Mouse (Mus musculus) mouse embryonic stem cell (cell line): Measurements from ENCODE around the gene Rock2.

Experiments
- in situ Hi-C, 2 experiments: fragments of 300-500 bp; cut with MboI; formaldehyde crosslinking; loops; 1 replicate in 1 of 2; 3 replicates in 1 of 2; pipeline ENCODE4 v1.14.3; 2019 to 2020; ENCODE audit warnings: low sequenced_read_pairs in 2 of 2, low pct_unique_long_range_greater_than_20kb in 1 of 2, mixed read lengths in 1 of 2; ENCODE audit not compliant: unreplicated experiment in 1 of 2

Rock2 gene

DNA sequence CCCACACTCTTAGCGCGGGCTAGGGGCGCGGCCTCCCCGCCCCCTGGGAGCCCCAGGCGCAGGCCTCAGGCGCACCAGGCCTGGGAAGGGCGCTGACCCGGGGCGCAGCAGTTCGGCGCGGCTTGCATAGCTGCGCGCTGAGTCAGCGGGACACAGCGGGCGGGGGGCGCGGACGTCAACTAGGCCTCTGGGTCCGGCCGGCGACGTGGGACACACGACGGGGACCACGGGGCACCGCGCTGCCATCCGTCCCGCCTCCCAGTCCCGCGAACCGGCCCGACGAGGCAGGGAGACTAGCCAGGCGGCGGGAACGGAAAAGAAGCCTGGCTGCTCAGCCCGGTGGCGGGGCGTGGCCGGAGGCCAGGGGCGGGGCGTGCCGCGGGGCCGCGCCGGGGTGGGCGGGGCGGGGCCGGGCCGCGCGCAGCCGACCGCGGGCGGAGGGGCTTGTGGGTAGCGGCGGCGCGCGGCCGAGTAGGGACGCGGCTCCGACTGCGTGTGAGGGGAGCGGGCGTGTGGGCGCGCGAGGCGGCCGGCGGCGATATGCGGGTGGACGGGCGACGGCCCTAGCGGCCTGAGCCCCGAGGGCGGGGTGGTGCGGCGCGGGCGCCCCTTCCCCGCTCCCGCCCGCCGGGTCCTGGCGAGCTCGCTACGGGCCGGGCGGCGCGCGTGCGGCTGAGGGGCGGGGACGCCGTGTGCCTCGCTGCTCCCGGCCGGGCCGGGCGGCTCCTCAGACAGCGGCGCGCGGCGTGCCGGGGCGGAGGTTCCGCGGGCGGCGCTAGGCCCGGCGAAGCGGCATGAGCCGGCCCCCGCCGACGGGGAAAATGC is at the start of gene Rock2:
Rock2 (plus strand) TSS at position 500 of the 825 bp plus-strand sequence.
- in situ Hi-C loops: no loop called here

DNA sequence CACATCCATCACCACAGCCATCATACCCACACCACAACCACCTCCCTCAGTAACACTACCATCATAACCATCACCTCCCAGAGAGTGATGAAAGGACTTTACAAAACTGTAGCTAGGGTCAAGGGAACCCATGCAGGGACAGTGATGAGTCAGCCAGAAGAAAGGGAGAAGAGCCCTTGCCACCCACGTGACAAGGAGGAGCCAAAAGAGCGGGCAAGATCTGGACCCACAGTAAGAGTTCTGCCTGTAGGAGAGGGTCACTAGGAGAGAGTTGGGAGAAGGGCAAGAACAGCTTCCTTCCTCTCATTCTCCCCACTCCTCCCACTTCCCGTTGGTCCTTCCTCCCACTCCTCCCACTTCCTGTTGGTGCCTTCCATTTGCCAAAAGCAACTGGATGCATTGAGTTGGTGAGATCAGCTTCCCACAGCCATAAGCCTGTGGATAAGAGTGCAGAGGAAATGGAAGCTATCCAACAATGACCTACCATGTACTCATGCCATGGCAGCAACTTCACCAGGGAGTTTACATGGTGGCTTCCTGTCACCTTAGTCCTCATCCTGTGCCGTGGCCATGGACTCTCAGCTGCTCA is 47.4 kb upstream of the Rock2 start:
- in situ Hi-C loops: no loop called here

DNA sequence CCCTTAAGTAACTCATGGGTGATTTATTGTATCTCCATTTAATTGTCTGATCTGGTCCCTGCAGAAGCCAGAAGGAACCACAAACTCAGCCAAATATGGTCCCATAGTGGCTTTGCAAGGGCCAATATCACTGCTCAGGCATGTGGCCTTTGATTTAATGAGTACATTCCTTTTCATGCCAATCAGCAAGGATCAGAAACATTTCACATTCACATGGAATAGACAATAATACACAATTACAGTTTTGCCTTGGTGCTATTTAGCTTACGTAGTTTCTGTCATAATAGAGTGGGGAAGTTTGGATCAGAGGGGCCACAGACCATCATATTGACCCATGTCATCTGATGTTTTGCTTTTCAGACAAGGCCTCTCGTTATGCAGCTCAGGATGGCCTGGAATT is 46.2 kb upstream of the Rock2 start:
- in situ Hi-C loops: no loop called here

- in situ Hi-C loops: no loop called here
Measured at GRCm38 (mm10) chr12:16849821-16850220, 44.9 kb upstream of the Rock2 start.

DNA sequence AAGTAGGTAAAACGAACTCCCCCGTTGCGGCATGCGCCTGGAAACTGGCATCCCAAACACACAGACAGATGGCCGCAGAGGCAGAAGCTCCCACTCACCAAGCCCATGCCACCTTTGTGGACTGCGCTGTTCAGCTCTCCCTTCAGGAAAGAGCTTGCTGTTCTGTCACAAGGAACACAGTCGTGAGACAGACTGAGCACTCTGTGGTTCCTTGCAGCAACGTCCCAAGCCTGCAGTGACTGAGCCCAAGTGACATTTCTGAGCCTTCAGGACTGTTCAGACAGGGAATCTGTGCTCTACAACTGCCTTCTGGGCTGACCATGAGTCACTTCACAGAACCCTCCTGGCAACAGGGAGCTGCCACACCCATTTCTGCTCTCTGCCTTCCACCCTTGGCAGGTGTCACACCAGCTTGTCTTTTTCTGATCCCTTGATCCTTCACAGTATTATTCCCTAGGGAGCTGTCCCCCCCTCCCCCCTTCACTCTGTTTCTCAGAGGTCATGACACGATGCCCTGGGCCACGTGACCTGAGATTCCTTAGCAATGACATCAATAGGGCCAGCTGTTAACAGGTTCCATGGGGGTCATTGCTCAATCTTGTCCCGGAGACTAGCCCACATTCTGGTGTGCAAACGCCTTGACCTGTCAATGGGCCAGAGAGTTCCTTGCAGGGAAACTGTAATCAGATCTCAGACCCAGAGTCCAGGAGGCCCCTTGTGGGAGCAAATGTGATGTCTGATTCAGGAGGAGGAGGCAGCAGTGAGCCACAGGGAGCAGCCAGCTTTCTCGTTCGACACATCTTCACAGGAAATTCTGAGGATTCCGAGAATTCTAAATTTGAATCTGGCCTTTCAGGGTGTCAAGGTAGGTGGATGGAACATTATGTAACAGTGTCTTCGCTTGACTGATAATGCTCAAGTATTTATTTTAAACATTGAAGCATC is 44.0 kb upstream of the Rock2 start:
- in situ Hi-C loops: no loop called here

GRCm38 (mm10) chr12:16853431-16854165 is 41.1 kb upstream of the Rock2 start:
- in situ Hi-C loops: no loop called here

DNA sequence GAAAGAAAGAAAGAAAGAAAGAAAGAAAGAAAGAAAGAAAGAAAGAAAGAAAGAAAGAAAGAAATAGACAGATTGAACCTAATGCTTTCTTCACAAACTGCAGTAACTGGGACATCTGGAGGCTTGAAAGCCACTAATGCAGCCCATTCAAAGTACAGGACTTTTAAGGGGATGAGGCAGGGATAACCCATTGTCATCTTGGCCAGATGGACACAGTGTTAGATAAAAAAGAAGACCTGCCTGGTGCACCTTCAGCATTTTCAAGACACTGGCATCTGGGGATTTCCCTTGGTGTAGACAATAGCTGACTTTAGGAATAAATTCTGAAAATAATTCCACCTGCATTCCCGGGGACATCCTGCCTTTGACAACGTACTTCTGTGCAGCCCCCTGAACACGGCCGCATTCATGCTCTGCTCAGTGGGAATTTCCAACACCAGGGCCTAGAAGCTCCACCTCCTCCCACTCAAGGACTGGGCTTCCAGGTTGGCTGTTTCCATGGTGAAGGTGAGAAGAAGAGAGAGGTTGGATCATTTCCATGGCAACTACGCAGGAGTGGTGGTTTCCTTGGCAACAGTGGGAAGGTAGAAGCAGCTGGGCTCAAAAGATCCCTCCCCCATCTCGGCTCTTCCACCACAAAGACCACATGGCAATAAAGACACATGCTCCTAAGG is 38.9 kb upstream of the Rock2 start:
- in situ Hi-C loops: no loop called here

GRCm38 (mm10) chr12:16856306-16856679 is 38.4 kb upstream of the Rock2 start:
- in situ Hi-C loops: no loop called here

- in situ Hi-C loops: no loop called here
Measured at GRCm38 (mm10) chr12:16858081-16858480, 36.6 kb upstream of the Rock2 start.

GRCm38 (mm10) chr12:16859781-16860180 is 34.9 kb upstream of the Rock2 start:
- in situ Hi-C loops: no loop called here

DNA sequence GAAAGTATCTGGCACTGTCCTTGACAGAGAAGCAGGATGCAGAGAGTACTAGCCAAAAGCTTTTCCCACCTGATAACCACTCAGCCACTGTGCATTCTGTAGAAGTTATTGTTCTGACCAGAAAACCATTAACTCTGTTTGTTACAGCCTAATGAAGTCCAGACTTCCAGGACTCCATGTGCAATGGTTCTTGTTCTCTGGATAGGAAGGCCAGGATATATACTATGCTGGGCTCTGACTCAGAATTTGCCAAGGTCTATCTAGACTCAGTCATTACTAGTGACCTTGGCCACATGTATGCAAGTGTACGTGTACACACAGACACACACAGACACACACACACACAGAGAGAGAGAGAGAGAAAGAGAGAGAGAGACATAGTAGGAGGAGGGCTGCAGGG is 34.2 kb upstream of the Rock2 start:
- in situ Hi-C loops: no loop called here

DNA sequence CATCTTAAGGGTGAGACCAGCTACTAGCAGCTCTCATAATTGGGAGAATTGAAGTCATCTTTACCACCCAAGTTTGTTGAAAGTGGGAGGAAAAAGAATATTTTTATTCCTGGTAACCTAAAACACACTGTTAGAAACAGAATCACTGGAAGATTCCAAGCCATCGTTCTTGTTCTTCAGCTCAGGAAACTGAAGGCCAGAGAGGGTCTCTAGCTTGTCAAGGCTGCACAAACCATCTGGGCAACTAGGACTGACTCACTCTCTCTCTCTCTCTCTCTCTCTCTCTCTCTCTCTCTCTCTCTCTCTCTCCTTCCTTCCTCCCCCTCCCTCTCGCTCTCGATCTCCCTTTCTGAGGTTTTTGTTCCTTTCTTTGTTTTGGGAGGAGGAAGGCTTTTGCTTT is 33.7 kb upstream of the Rock2 start:
- in situ Hi-C loops: no loop called here

DNA sequence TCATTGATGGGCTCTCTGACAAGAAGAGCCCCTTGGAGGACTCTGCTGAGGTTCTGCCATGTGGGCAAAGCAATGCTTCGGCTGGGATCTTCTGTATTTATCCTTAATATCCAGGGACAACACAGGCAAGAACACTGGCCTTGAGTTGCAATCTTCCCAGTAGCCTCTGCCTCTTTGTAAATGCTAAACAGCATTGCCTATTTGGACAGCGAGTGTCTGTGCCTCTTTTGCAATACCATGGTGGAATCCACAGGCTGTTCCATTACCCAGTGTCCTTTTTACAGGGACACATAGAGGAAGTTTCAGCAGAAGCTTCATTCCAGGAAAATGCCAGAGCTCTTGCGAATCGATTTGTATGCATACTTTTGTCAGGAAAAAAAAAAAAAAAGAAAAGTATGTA is 30.2 kb upstream of the Rock2 start:
- in situ Hi-C loops: no loop called here

- in situ Hi-C loops: no loop called here
Measured at GRCm38 (mm10) chr12:16865871-16866270, 28.8 kb upstream of the Rock2 start.

DNA sequence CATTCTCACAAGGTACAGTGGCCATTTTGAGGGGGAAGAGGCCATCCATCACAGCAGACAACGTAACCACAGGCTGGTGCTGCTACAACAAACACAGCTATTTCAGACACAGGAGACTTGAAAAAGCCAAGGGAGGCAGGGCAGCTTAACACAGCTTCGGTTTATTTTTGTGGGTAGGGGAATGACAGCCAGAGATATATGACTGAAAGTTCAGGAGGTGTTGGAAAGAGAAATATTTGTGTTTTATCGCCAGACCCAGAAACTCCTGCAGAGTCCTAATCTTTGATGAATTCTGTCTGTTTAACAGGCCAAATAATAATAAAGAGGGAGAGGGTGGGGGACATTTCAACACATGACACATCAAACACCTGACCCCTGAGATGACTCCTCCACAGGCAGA is 28.2 kb upstream of the Rock2 start:
- in situ Hi-C loops: no loop called here

- in situ Hi-C loops: no loop called here
Measured at GRCm38 (mm10) chr12:16867306-16867705, 27.4 kb upstream of the Rock2 start.

DNA sequence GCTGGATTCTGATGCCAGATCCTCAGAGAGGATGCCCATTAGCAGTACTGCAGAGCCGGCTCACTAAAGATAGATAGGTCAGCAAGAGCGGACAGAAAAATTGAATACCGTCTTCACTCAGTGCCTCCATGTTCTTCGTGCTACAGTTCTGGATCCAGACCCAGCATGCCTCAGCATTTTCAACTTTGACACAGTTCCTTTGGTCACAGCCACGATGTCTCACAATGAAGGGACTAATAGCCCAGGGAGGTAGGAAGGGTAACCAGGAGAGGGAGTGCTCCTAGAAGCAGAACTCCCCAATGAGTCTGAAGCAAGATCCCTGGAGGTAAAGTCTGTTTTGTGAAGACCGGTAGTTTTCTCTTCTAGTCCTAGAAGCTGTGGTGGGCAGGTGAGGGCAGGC is 26.1 kb upstream of the Rock2 start:
- in situ Hi-C loops: no loop called here

GRCm38 (mm10) chr12:16869091-16869778 is 25.5 kb upstream of the Rock2 start:
- in situ Hi-C loops: no loop called here
